In genomic region chr8:120515650-120516049, GRCm38 (mm10) we compare ENCODE assay signal across 18 mouse cellular contexts.
DNase-seq lines count a peak whose midpoint lies in the region; ATAC-seq and TF ChIP-seq lines count a peak whose summit lies in the region.
"Had no signal": no experiment of that assay in that cellular context is flagged by ENCODE, and none has a peak within 500 bp of the region (broad histone marks: within the 10 kb centered on the region; RNA-seq: fewer than 3 reads in every experiment).

No protein-coding gene starts in this region.

- no peak overlapping the region for H3K4me3 ChIP-seq in hindbrain, embryonic 11.5 days (ENCODE audit: low read depth, low read length)
- H3K4me3 ChIP-seq in hindbrain, postnatal 0 days (ENCODE audit: low read length), result no peak overlapping the region
- H3K4me3 ChIP-seq in midbrain, embryonic 11.5 days (ENCODE audit: low read depth, low read length), result no peak overlapping the region
- no peak overlapping the region for H3K4me3 ChIP-seq in midbrain, embryonic 15.5 days
- no peak overlapping the region for H3K4me3 ChIP-seq in neural tube, embryonic 15.5 days (replicated peaks)
- H3K4me3 ChIP-seq: kidney, embryonic 15.5 days had no signal

- H3K4me1 ChIP-seq in hindbrain, embryonic 11.5 days (replicated peaks; ENCODE audit: control insufficient read depth, insufficient read depth, low read length), result peaks cover 76% of the 10 kb centered on the region
- H3K4me1 ChIP-seq in hindbrain, postnatal 0 days (ENCODE audit: insufficient read depth, low read length), result peaks cover 49% of the 10 kb centered on the region
- H3K4me1 ChIP-seq in midbrain, embryonic 11.5 days (ENCODE audit: control insufficient read depth, insufficient read depth, low read length), result peaks cover 89% of the 10 kb centered on the region
- H3K4me1 ChIP-seq in midbrain, embryonic 15.5 days, result peaks cover 97% of the 10 kb centered on the region
- peaks cover 100% of the 10 kb centered on the region for H3K4me1 ChIP-seq in neural tube, embryonic 15.5 days

- no peak overlapping the region for H3K9ac ChIP-seq in hindbrain, embryonic 11.5 days (ENCODE audit: low read depth, low read length)
- no peak overlapping the region for H3K9ac ChIP-seq in hindbrain, postnatal 0 days (replicated peaks; ENCODE audit: low read length)
- H3K9ac ChIP-seq in midbrain, embryonic 11.5 days (ENCODE audit: low read length), result no peak overlapping the region
- H3K9ac ChIP-seq in midbrain, embryonic 15.5 days, result no peak overlapping the region
- no peak overlapping the region for H3K9ac ChIP-seq in neural tube, embryonic 15.5 days (replicated peaks)
- H3K9ac ChIP-seq: kidney, embryonic 15.5 days; liver, embryonic 14.5 days had no signal

- intact Hi-C loops in heart, postnatal 36 days (cut with DNase I), result no loop called here

- WGBS in hindbrain, embryonic 11.5 days, result 76% methylated on average over 6 of the region's 6 CpGs
- WGBS in hindbrain, postnatal 0 days, result 87% methylated on average over 6 of the region's 6 CpGs
- WGBS in midbrain, embryonic 11.5 days, result 84% methylated on average over 6 of the region's 6 CpGs
- 81% methylated on average over 6 of the region's 6 CpGs for WGBS in midbrain, embryonic 15.5 days
- WGBS in neural tube, embryonic 15.5 days, result 80% methylated on average over 6 of the region's 6 CpGs

- H3K36me3 ChIP-seq in hindbrain, embryonic 11.5 days (ENCODE audit: control insufficient read depth, insufficient read depth, low read length), result no peaks in the 10 kb centered on the region
- H3K36me3 ChIP-seq in hindbrain, postnatal 0 days (ENCODE audit: insufficient read depth, low read length), result no peaks in the 10 kb centered on the region
- no peaks in the 10 kb centered on the region for H3K36me3 ChIP-seq in midbrain, embryonic 11.5 days (ENCODE audit: control insufficient read depth, insufficient read depth, low read length)
- H3K36me3 ChIP-seq in midbrain, embryonic 15.5 days (replicated peaks), result no peaks in the 10 kb centered on the region
- H3K36me3 ChIP-seq in neural tube, embryonic 15.5 days, result no peaks in the 10 kb centered on the region
- H3K36me3 ChIP-seq: embryonic facial prominence, embryonic 10.5 days; kidney, embryonic 15.5 days had no signal

- ATAC-seq in hindbrain, embryonic 11.5 days (ENCODE audit: low FRiP score), result no peak
- ATAC-seq in hindbrain, postnatal 0 days, result no peak
- ATAC-seq in midbrain, embryonic 11.5 days (ENCODE audit: low FRiP score), result no peak
- no peak for ATAC-seq in midbrain, embryonic 15.5 days (replicated peaks)
- ATAC-seq in neural tube, embryonic 15.5 days (ENCODE audit: low FRiP score), result no peak
- ATAC-seq: activated CD4-positive, CD25-positive, alpha-beta regulatory T cell, adult 4 months; Patski had no signal

- H3K9me3 ChIP-seq in hindbrain, embryonic 11.5 days (ENCODE audit: control insufficient read depth, low read length), result no peaks in the 10 kb centered on the region
- no peaks in the 10 kb centered on the region for H3K9me3 ChIP-seq in hindbrain, postnatal 0 days (ENCODE audit: low read length)
- H3K9me3 ChIP-seq in midbrain, embryonic 11.5 days (ENCODE audit: control insufficient read depth, low read length), result no peaks in the 10 kb centered on the region
- no peaks in the 10 kb centered on the region for H3K9me3 ChIP-seq in midbrain, embryonic 15.5 days
- H3K9me3 ChIP-seq in neural tube, embryonic 15.5 days (replicated peaks), result no peaks in the 10 kb centered on the region
- H3K9me3 ChIP-seq: embryonic facial prominence, embryonic 10.5 days; kidney, embryonic 15.5 days had no signal

- peak overlapping the region; percentile 76; the same call in 1 of the 2 replicates for H3K27ac ChIP-seq in hindbrain, embryonic 11.5 days (ENCODE audit: low read depth, low read length)
- no peak overlapping the region for H3K27ac ChIP-seq in hindbrain, postnatal 0 days
- H3K27ac ChIP-seq in midbrain, embryonic 11.5 days (ENCODE audit: low read depth, low read length), result 0 out of 2 replicates have a peak overlapping the region, but pooled peaks have one; percentile 28
- H3K27ac ChIP-seq in midbrain, embryonic 15.5 days, result no peak overlapping the region
- 0 out of 2 replicates have a peak overlapping the region, but pooled peaks have one; percentile 13 for H3K27ac ChIP-seq in neural tube, embryonic 15.5 days (replicated peaks)
- H3K27ac ChIP-seq: embryonic facial prominence, embryonic 10.5 days; liver, embryonic 14.5 days had no signal

- no peak overlapping the region for H3K4me2 ChIP-seq in hindbrain, embryonic 11.5 days (replicated peaks; ENCODE audit: low read depth, low read length)
- H3K4me2 ChIP-seq in hindbrain, postnatal 0 days (ENCODE audit: low read depth, low read length), result no peak overlapping the region
- H3K4me2 ChIP-seq in midbrain, embryonic 11.5 days, result no peak overlapping the region
- H3K4me2 ChIP-seq in midbrain, embryonic 15.5 days, result no peak overlapping the region
- no peak overlapping the region for H3K4me2 ChIP-seq in neural tube, embryonic 15.5 days

- TF ChIP-seq CTCF in hindbrain, postnatal 0 days (IDR thresholded peaks at IDR 0.05; ENCODE audit: low read depth), result no peak

- H3K27me3 ChIP-seq in hindbrain, embryonic 11.5 days (ENCODE audit: control insufficient read depth, insufficient read depth, low read length), result no peaks in the 10 kb centered on the region
- H3K27me3 ChIP-seq in hindbrain, postnatal 0 days (ENCODE audit: insufficient read depth, low read length), result no peaks in the 10 kb centered on the region
- peaks cover 8% of the 10 kb centered on the region for H3K27me3 ChIP-seq in midbrain, embryonic 11.5 days (ENCODE audit: control insufficient read depth, insufficient read depth, low read length)
- H3K27me3 ChIP-seq in midbrain, embryonic 15.5 days (replicated peaks), result no peaks in the 10 kb centered on the region
- no peaks in the 10 kb centered on the region for H3K27me3 ChIP-seq in neural tube, embryonic 15.5 days (replicated peaks)
- H3K27me3 ChIP-seq: Patski had no signal

- peak; percentile 91 for DNase-seq in heart, adult 11 months
- DNase-seq in heart, postnatal 36 days, result no peak
- DNase-seq in hindbrain, embryonic 11.5 days (ENCODE audit: low spot score), result no peak
- DNase-seq in hindbrain, postnatal 0 days (ENCODE audit: low spot score), result no peak
- no peak for DNase-seq in midbrain, embryonic 11.5 days (ENCODE audit: low spot score, missing footprints)
- DNase-seq: adrenal gland, postnatal 14 days; B cell, adult 2 months; cerebellum, adult 18-20 months; gastrocnemius, postnatal 25 days; spleen, adult 18-20 months; thymus, adult 2 months had no signal

Comparison
In these comparisons a context has a peak if more than half of its experiments do, and no peak if none do; other contexts are left out.
1. H3K27ac ChIP-seq: peak in hindbrain, embryonic 11.5 days (single experiment), midbrain, embryonic 11.5 days (single experiment) and neural tube, embryonic 15.5 days (single experiment); none in hindbrain, postnatal 0 days (single experiment) and midbrain, embryonic 15.5 days (single experiment).